Mouse (Mus musculus) testis, adult 2 months (tissue): ENCODE data around the gene Car14.

ENCODE experiments used
- CTCF ChIP-seq: fragments of 200-500 bp; IDR thresholded peaks from 2 replicates; pipeline ENCODE4 v1.5.1; 2012; ENCODE audit warnings: low read depth, mild to moderate bottlenecking, inconsistent platforms, low read length, moderate library complexity; ENCODE audit not compliant: control insufficient read depth, insufficient read depth, insufficient replicate concordance
- POLR2A ChIP-seq: fragments of 200-500 bp; IDR thresholded peaks from 2 replicates; pipeline ENCODE4 v1.6.1; 2012; ENCODE audit warnings: low read depth, mild to moderate bottlenecking, inconsistent platforms, low read length, moderate library complexity; ENCODE audit not compliant: control insufficient read depth

- TF ChIP-seq POLR2A (no peak), CTCF (no peak)
These were observed 14.8 kb downstream of the Car14 start for GRCm38 (mm10) chr3:95889664-95890063.
